Mouse (Mus musculus): ENCODE measurements around the gene Capn13.
"Not testable (repeated sequence)": the region's sequence is repeated elsewhere in the genome, so short reads cannot be mapped to it uniquely, and the experiment has no call there.

The Capn13 gene

DNA sequence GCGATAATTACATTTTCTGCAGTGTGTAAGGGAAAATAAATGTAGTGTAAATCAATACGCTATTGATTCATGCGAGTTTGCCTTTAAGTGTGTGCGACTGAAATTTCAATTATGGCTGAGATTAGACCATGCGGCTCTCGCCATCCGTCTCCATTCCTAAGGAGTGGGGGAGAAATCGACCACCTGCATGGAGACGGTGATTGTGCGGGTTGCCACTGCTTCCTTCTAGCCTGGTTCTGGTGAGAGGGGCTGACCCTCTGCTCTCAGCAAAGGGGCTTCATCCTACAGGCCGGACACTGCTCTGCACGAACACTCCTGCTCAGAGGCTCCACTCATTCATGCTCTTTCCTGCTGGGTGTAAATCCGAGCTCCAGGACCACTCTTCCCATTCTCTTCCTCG lies 58.0 kb downstream of the Capn13 start:
- no peak for DNase-seq (ENCODE audit: low spot score)

DNA sequence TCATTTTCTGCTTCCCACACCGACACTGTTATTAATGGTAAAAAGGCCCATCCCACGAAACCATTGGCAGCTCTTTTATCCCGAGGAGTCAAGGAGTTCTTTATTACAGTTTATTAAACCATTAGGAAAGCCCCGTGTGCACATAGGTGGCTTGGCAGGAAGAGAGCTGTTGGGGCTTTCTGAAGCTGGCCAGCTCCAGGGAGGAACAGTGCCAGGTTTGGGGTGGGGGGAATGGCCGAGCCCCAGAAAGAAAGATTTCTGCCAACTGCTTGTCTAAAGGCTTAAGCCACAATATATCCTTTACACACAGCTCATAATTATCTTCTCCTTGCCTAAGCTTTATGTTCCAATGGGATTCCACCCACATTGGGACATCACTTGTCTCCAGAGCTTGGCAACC lies 71.6 kb downstream of the Capn13 start:
- no peak for DNase-seq (ENCODE audit: low spot score)

DNA sequence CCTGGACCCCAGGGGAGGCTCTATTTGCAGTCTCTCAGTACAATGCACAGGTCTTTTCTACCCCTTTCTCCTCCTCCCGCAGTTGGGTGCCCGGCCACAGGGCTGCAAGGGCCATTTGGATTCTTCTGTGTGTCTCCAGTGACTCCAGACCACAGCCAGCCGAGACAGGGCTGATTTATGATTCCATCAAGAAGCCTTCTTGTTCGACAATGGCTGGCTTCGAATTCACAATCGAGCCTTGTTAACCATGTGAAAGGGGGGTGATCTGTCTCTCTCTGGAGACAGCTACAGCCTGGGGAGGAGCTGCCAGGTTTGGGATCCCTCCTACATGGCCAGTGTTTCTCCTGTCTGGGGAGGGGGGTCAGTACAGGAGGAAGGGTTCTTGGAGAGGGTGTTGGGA lies 75.4 kb downstream of the Capn13 start:
- no peak for DNase-seq (ENCODE audit: low spot score)

DNA sequence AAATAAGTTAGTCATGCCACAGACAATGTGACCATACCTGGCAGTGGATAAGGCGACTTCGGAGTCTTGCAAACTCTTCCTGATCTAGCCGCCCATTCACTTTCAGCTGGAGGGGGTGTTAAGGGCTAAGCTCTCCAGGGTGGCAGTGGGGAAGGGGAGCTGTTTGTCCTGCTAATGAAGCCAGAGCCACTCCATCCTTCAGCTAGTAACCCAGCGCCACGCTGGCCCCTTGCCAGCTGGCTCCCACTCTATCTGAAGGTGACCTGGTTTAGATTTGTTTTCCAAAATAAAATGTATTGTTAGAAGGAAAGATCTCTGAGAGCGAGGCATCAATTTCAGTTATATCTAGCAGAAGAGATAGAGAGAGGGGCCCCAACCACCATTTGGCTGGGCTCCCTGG lies 75.9 kb downstream of the Capn13 start:
- DNase-seq (ENCODE audit: low spot score), result no peak

DNA sequence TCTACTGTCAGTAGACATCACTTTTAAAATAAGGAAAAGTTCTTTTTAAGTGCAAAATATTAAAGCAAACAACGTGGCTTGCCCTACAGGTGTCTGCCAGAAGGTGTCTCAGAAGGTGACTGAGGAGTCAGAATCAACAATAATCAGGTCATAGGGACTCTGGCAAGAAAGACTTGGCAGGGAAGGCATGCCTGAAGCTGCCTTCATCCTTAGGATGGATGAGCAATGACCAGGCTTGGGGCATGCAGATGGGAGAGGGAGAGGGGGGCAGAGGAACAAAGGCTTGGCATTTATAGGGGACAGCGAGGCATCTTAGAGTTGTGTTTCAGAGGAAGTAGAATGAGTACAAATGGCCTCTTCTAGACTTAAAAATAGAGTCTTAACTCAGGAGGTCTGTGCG lies 76.7 kb downstream of the Capn13 start:
- no peak for DNase-seq (ENCODE audit: low spot score)

DNA sequence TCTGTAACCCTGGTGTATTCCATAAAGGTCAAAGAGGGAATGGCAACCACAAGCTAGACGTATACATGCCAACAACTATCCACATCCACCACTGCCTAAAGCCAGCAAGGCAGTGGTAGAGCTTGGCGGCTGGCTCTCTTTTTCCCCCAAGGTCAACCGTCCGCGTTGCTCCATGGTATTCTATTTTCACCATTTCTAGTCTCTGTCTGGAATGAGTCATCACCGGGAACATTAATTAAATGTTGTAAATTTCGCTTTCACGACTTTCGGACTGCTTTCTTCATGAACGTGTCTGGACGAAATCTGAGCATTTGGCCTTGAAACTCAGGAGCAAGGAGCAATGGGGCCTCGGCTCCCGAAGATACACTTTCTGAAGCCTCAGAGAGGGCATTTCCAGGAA lies 85.9 kb downstream of the Capn13 start:
- DNase-seq (ENCODE audit: low spot score), result no peak

DNA sequence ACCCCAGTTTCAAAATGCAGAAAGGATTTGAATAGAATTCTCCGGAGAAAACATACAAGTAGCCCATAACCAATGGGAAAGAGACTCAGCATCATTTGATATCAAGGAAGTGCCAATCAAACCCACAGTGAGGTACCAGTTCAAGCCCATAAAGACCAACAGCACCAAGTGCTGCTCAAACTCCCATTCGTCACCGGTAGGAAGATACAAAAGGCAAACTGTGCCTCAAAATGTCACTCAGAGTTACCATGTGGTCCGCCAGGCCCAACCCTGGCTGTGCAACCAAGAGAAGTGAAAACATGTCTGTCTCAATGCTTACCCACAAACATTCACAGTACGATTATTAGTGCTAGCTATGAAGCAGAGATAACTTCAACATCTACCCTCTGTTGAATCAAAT lies 89.2 kb downstream of the Capn13 start:
- DNase-seq (ENCODE audit: low spot score), result no peak

DNA sequence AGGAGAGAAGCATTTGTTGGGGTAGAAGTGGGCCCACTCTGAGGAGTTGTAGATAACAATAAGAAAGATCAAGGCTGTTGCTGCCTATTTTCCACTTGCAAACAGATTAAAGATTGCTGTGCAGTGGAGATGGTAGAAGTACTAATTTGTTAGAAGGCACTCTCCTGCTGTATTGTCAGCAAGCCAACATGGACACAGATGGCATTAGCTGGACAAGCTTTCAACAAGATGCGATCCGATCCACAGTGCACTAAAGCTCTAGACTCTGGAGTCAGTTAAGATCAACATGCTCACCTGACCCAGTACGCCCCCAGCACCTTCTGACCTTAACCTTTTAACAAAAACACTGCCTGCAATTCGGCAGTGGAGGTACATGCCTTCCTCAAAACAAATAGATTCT lies 92.0 kb downstream of the Capn13 start:
- no peak for DNase-seq (ENCODE audit: low spot score)

DNA sequence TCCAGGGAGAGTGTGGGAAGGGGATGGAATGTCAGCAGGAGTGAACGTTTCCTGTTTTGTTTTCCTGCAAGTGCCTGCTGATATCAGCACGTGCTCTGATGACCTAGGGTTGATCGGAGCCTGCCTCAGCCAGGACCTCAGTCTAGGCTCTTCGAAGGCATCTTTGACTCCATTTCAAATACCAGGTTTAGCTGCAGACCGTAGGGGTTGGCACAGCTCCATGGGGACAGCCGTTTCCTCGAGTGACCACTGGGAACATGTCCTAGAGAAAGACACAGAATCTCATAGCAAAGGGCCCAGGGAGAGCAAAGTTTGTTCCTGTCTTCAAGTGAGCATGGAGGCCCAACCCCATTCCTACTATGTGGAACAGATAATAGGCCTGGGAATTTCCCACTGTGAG lies 94.0 kb downstream of the Capn13 start:
- DNase-seq (ENCODE audit: low spot score), result no peak

DNA sequence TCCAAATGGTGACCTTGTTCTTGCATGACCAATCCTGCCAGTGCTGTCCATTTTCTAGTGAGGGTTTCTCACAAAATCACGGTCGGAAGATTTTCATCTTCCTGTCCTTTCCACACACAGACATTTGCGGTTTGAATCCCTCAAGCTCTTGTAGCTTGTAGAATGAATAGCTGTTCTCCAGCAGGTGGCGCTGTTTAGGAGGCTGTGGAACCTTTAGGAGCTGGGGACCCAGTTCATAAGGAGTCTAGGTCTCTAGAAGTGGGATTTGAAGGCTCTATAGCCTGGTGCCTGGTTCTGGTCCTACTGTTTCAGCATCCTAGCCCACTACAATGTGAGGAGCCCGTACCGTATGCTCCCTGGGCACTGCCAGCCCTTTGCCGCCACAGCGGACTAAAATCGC lies 95.0 kb downstream of the Capn13 start:
- peak; percentile 32 for DNase-seq (ENCODE audit: low spot score)

DNA sequence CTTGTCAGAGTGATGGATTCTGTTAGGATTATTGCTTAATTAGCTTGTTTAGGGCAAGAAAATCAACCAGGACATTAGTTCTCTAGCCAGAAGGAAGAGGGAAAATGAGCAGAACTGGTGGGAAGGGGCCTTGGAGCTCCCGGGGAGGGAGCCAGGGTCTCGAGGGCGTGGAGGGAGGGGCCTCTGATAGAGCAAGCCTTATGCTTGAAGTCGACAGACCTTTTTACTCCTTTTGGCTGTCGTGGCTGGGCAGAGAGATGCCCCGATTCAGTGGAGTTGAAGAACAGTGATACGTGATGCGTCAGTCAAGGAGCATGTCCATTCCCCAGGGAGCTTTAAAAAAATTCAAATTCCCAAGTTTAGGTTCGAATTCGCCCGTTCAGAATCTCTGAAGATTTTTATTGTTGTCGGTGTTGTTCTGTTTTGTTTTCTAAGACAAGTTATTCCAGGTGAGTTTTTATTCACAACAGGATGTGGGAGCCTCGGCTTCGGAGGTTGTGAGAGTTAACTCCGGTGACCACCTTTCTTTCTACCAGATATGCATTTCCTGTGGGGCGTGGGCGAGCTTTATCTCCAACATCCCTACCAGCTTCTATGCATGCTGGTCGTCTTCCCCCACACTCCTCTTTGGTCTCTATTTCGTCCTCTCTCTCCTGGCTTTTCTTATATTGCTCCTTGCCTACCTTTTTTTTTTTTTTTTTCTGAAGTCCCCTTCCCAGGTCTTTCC lies 96.4 kb downstream of the Capn13 start:
- no peak for DNase-seq (ENCODE audit: low spot score)

DNA sequence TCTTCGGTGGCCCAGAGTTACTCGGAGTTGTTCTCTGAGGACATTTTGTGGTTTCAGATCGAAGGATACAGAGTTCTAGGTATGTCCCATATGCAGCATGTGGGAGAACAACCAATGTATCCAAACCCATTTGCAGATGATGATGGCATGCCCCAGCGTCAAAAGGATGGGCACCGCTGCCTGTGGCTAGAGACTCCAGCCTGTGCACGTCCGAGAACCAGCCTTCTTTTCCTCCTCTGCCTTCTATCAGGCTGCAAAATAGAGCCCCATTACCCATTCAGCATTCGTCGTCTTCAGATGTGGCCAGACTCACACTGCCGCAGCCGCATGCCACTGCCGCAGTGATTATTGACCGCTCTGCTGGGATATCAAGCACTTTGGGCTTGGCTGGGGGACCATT lies 97.0 kb downstream of the Capn13 start:
- DNase-seq (ENCODE audit: low spot score), result no peak

DNA sequence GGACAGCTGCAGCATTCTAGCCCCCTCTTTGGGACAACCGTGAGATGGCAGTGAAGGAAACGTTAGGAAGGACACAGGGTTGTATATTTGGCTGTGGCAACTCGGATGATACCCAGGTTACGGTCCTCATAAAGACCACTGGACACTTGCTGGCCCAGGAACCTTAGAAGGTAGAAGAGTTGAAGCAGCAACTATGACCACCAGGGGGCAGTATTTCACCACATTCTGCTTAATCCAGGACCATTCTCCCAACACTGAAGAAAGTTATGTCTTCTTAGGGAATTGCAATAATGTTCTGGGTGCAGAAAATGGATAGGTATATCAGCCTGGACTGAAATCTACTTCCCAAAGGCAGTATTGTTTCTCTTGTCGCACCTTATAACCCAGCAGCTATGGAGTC lies 97.4 kb downstream of the Capn13 start:
- peak; percentile 29 for DNase-seq (ENCODE audit: low spot score)

DNA sequence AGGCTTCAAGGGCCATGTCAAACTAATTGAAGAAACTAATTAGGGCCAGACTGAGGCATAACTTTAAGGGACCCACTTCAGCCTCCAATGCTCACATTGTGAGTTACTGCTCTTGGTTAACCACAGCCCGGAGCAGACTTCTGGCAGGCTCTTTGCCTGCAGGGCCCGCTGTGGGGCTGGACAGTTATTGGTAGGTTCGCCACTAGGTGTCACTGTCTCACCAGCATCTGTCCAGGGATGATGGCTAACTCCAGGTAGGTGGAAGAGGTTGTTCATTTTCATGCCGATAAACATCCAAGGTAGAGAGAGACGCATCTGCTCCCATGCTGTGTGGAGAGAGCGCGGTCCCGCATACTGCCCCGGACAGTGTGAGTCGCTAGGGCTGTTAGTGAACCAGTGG lies 98.6 kb downstream of the Capn13 start:
- DNase-seq (ENCODE audit: low spot score), result peak; percentile 64

DNA sequence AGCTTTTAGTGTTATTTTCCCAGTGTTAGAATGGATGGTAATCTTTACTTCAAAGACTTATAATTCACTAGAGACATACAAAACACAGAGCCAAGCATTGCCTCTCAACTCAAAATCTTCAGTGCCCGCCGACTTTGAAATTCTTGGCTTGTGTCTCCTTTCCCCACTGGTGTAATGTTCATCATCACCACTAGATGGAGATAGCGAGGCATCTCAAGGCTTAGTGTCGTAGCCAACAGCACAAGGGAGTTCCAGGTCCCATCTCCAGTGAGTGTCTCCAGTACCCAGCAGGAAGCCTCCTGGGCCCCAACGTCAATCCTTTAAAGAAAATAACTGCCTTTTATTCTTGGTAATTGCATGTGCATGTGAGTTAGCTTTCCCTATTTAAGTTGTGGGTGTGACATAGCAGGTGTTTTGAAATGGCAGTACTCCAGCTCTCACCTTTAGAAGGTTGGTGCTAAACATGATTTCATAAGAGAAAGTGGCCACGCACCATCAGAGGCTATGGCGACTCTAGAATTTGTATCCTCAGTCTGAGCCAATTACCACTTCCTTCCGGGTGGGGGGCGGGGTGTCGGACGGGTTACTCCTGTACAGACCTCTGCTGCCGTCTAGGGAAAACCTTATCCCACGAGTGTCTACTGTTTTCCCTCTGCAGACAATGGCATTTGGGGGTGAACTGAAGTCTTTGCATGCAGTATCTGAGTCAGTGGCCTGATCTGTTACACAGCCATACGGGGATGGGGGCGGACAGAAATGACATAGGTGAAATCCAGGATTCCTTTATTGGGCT lies 99.2 kb downstream of the Capn13 start:
- DNase-seq (ENCODE audit: low spot score), result peak; percentile 33

DNA sequence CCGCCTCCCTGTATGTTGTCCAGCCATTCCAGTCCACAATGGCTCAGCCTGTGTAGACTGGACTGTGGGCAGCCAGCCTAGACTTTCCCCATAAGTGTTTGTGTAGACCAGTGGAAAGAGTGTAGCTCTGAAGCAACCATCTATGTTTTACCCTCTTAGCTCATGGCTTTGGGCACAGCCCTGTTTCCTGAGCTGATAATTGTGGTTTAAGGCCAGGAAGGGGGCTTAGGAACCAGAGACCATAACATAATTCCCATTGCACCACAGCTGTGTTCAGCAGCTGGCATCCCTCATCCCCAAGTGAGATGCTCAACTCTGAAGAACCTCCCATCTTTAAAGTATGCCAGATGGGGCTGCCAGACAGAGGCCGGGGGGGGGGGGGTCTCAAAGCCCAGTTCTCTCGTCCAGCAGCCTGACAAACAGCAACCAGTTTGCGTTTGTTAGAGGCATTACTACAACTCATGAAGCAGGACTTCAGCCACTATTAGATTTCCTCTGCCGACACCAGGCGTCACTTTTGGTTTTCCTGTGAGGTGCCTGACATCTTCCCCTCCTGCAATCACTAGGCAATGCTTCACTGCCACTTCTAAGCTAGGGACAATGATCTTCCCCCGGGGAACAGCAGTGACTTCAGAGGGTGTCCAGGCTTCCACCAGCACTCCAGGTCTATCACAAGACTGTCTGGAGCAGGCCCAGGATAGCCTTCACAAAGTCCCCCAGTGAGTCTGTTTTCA lies 100.4 kb downstream of the Capn13 start:
- no peak for DNase-seq (ENCODE audit: low spot score)

DNA sequence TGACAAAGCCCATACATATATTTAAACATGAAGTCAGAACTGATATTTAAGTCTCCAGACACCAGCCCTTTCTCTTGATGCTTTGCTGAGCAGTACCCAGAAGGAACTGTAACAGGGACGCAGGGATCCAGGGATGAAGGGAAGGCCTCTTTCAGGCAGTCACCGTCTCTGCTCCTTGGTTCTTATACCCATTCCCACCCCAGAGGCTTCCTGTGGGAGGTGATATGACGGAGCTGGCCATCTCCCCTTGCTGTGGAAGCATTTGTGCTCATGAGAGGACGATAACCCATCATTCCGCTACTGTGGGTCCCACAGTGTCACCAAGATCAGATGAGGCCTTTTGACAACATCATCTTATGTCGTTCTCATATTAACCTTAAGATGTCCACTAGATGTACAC lies 101.7 kb downstream of the Capn13 start:
- DNase-seq (ENCODE audit: low spot score), result no peak

DNA sequence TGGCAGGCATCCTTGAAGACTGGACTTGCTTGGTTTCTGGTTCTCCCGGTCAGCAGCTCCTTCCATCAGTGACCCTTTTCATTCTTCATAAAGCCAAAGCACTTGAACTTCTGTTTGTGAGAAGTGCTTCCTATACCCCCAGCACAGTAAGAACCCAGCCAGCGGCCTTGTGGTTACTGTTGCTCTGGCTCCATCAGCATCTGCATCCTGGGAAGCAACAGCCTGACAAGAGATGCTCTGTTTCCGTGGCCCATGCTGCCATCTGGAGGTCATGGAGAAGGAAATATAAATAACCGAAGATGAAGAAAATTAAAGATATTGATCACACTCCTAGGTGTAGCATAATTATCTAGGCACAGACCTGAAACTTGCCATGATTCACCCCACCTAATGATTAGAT lies 103.8 kb downstream of the Capn13 start:
- no peak for DNase-seq (ENCODE audit: low spot score)

DNA sequence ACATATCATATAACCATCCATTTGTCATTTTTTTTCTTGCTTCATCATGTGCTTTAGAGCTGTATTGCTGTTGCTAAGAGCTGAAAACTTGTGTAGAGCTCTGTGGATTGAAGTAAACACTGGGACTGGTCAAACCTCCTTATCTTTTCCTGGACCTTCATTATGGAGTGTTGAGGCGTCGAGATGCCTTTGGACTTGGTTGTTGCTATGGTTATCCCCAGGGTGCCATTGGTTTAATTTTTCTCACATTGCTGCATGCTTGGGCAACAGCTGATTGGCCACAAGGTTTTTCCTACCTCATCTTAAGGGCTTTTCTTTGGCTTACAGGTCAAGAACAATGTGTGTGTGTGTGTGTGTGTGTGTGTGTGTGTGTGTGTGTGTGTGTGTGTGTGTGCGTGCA lies 107.4 kb downstream of the Capn13 start:
- DNase-seq (ENCODE audit: low spot score), result no peak

DNA sequence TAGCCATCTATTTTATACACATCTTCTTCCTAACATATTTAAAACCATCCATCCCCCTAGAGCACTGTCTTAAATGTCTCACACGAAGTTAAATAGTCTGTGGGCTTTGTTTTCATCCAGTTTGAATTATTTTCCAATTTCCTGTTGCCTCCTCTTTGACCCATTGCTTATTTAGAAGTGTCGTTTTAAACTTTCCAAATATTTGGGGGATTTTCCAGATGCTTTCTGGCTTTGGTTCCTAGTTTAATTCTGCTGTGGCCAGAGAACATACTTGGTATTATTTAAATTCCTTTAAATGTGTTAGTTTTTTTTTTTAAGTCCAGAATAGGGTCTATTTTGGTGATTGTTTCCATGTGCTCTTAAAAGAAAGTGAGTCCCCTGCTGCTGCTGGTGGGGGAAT lies 116.4 kb downstream of the Capn13 start:
- no peak for DNase-seq (ENCODE audit: low spot score)

DNA sequence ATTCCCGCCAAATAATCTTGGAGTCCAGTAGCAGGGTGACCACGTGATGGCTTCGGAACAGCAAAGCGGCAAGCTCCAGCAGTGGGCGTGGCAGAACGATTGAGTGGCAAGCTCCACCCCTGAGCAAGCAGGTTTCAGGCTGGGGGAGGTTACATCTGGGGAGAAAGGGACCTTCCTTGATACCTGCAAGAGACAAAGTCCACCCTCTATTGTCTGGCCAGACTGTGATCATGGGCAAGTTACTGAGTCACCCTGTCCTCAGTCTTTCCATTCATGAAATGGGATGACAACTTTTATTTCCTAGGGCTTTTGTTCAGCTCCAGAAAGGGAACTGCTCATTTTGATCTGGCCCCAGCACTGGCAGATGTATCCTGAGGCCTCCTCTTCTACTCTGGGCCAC lies 118.0 kb downstream of the Capn13 start:
- not testable (repeated sequence) for DNase-seq (ENCODE audit: low spot score)

DNA sequence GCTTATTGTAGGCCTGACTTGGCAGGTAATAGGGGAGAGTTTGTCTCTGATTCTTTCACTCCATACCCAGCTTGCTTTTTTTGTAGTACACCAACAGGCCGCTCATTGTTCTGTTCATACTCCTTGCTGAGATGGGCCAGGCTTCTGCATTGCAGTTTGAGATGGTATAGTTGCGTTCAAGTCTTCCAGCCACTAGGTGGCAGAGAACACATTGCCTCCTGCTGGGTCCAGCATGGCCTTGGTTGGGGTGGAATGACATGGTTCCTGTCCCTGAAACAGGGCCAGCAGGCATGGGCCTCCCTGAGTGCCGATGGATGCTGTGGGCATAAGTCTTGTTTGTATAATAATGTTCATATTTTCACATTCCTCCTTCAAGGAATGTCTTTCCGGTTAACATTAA lies 122.9 kb downstream of the Capn13 start:
- no peak for DNase-seq (ENCODE audit: low spot score)

DNA sequence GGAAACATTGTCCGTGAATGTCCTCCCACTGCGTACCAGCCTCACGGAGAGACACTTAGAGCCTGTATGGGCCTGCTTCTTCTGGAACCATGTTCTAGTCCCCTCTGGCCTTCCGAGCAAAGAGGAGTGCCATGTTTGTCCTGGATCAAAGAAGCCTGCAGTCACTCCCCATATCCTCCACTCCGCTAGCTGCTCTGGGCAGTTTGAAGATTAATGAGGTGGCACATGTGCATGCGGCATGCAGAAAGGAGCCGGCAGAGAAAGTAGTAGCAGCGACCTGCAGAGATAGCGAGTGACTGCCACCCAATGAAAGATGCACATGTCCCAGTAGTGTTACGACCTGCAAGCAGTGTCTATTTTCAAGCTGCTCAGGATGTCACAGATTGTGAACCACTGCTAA lies 125.6 kb downstream of the Capn13 start:
- no peak for DNase-seq (ENCODE audit: low spot score)
